Mouse (Mus musculus): Measurements from ENCODE around the gene Lgr6.

Lgr6 gene

GRCm38 (mm10) chr1:134960634-134961033, 144.4 kb downstream of the Lgr6 start:
- no peak for DNase-seq (ENCODE audit: low spot score)

GRCm38 (mm10) chr1:134955637-134956176, 149.4 kb downstream of the Lgr6 start, which contains the start of gene Ppp1r12b:
Gene Ppp1r12b (minus strand): TSS chr1:134955942.
- peak; percentile 97 for DNase-seq (ENCODE audit: low spot score)

- DNase-seq (ENCODE audit: low spot score): no peak
Measured at GRCm38 (mm10) chr1:134955050-134955636, 149.9 kb downstream of the Lgr6 start.

GRCm38 (mm10) chr1:134949946-134950345, 155.1 kb downstream of the Lgr6 start:
- no peak for DNase-seq (ENCODE audit: low spot score)

GRCm38 (mm10) chr1:134947590-134947989, 157.5 kb downstream of the Lgr6 start:
- DNase-seq (ENCODE audit: low spot score): no peak

- DNase-seq (ENCODE audit: low spot score): no peak
Measured at GRCm38 (mm10) chr1:134942898-134943297, 162.2 kb downstream of the Lgr6 start.

GRCm38 (mm10) chr1:134940863-134941262, 164.2 kb downstream of the Lgr6 start:
- DNase-seq (ENCODE audit: low spot score): no peak

GRCm38 (mm10) chr1:134938233-134938632, 166.8 kb downstream of the Lgr6 start:
- no peak for DNase-seq (ENCODE audit: low spot score)

GRCm38 (mm10) chr1:134936335-134936734, 168.7 kb downstream of the Lgr6 start:
- no peak for DNase-seq (ENCODE audit: low spot score)

Measured in left cerebral cortex, adult 11 months (tissue).